Mouse (Mus musculus) megakaryocyte, embryonic 14.5 days (primary cell): Measurements from ENCODE around the gene Rtl9.

Experiments
- FLI1 ChIP-seq: IDR thresholded peaks from 2 replicates; pipeline ENCODE4 v1.6.1; 2012; ENCODE audit warnings: low read length, inconsistent platforms, mixed read lengths
- GATA1 ChIP-seq: IDR thresholded peaks from 3 replicates; pipeline ENCODE4 v1.6.1; 2012; ENCODE audit warnings: mixed read lengths, low read length, inconsistent platforms, borderline replicate concordance

- TF ChIP-seq GATA1 (no peak), FLI1 (no peak)
Observed at GRCm38 (mm10) chrX:143058829-143059228, 40.6 kb upstream of the Rtl9 start.
